Mouse (Mus musculus): ENCODE results near the gene Tprkb.
"Not testable (repeated sequence)": the region's sequence is repeated elsewhere in the genome, so short reads cannot be mapped to it uniquely, and the experiment has no call there.

The Tprkb gene

GRCm38 (mm10) chr6:85911587-85911986 is at the start of gene Tprkb:
Gene Tprkb (plus strand): TSS chr6:85911865.
- DNase-seq (ENCODE audit: low read depth, low spot score), result no peak

- no peak for DNase-seq (ENCODE audit: low read depth, low spot score)
Observed at GRCm38 (mm10) chr6:85862565-85862964, 49.1 kb upstream of the Tprkb start.

GRCm38 (mm10) chr6:85863136-85863535 is 48.5 kb upstream of the Tprkb start:
- no peak for DNase-seq (ENCODE audit: low read depth, low spot score)

- DNase-seq (ENCODE audit: low read depth, low spot score), result no peak
Observed at GRCm38 (mm10) chr6:85863840-85864239, 47.8 kb upstream of the Tprkb start.

- not testable (repeated sequence) for DNase-seq (ENCODE audit: low read depth, low spot score)
Observed at GRCm38 (mm10) chr6:85864900-85865639, 46.6 kb upstream of the Tprkb start.

- DNase-seq (ENCODE audit: low read depth, low spot score), result not testable (repeated sequence)
Observed at GRCm38 (mm10) chr6:85866166-85866565, 45.5 kb upstream of the Tprkb start.

GRCm38 (mm10) chr6:85866995-85867394 is 44.7 kb upstream of the Tprkb start:
- not testable (repeated sequence) for DNase-seq (ENCODE audit: low read depth, low spot score)

GRCm38 (mm10) chr6:85867726-85868690 is 43.7 kb upstream of the Tprkb start:
- DNase-seq (ENCODE audit: low read depth, low spot score), result no peak

- not testable (repeated sequence) for DNase-seq (ENCODE audit: low read depth, low spot score)
Observed at GRCm38 (mm10) chr6:85869006-85869405, 42.7 kb upstream of the Tprkb start, which contains the start of gene Nat8f2. Gene Nat8f2 (minus strand): TSS chr6:85869158.

- DNase-seq (ENCODE audit: low read depth, low spot score), result peak; percentile 48
Observed at GRCm38 (mm10) chr6:85883246-85883645, 28.4 kb upstream of the Tprkb start.

GRCm38 (mm10) chr6:85884311-85884710 is 27.4 kb upstream of the Tprkb start:
- DNase-seq (ENCODE audit: low read depth, low spot score), result no peak

GRCm38 (mm10) chr6:85888961-85889360 is 22.7 kb upstream of the Tprkb start:
- DNase-seq (ENCODE audit: low read depth, low spot score), result peak; percentile 54

- peak; percentile 70 for DNase-seq (ENCODE audit: low read depth, low spot score)
Observed at GRCm38 (mm10) chr6:85895061-85895648, 16.5 kb upstream of the Tprkb start.

- DNase-seq (ENCODE audit: low read depth, low spot score), result not testable (repeated sequence)
Observed at GRCm38 (mm10) chr6:85898596-85899475, 12.8 kb upstream of the Tprkb start.

- no peak for DNase-seq (ENCODE audit: low read depth, low spot score)
Observed at GRCm38 (mm10) chr6:85902303-85902702, 9.4 kb upstream of the Tprkb start.

- DNase-seq (ENCODE audit: low read depth, low spot score), result peak; percentile 75
Observed at GRCm38 (mm10) chr6:85904642-85905061, 7.0 kb upstream of the Tprkb start, which contains the start of gene Nat8f4. Gene Nat8f4 (minus strand): TSS chr6:85904884.

- DNase-seq (ENCODE audit: low read depth, low spot score), result not testable (repeated sequence)
Observed at GRCm38 (mm10) chr6:85906911-85907351, 4.7 kb upstream of the Tprkb start.

GRCm38 (mm10) chr6:85908341-85908740 is 3.3 kb upstream of the Tprkb start:
- no peak for DNase-seq (ENCODE audit: low read depth, low spot score)

GRCm38 (mm10) chr6:85909704-85910103 is 2.0 kb upstream of the Tprkb start:
- no peak for DNase-seq (ENCODE audit: low read depth, low spot score)

- no peak for DNase-seq (ENCODE audit: low read depth, low spot score)
Observed at GRCm38 (mm10) chr6:85915141-85915538, 3.5 kb downstream of the Tprkb start.
